Mouse (Mus musculus): Measurements from ENCODE around the gene Eipr1. TPM values are rescaled to one million over a fixed set of nuclear protein-coding genes. Genes with fewer than 3 reads are reported as not detected.
"Not testable (repeated sequence)": the region's sequence is repeated elsewhere in the genome, so short reads cannot be mapped to it uniquely, and the experiment has no call there.

The Eipr1 gene
- total and polyA plus RNA-seq, 2 experiments: 6.7 to 18.1 TPM

- Histone ChIP-seq H3K36me3 (ENCODE audit: control insufficient read depth, insufficient read depth, low read length) (peaks cover 38% of the 10 kb centered on the region), H3K9ac (ENCODE audit: low read depth, low read length) (no peak overlapping the region)
- WGBS: 94% methylated on average over 8 of the region's 8 CpGs
Measured at GRCm38 (mm10) chr12:28732631-28733030, 19.0 kb upstream of the Eipr1 start.

GRCm38 (mm10) chr12:28733520-28734245 lies 17.9 kb upstream of the Eipr1 start:
- peaks cover 39% of the 10 kb centered on the region for H3K36me3 ChIP-seq (ENCODE audit: control insufficient read depth, insufficient read depth, low read length)
- H3K4me3 ChIP-seq (ENCODE audit: insufficient read depth, low read depth, low read length); H3K27ac ChIP-seq (replicated peaks; ENCODE audit: insufficient read depth, low read depth, low read length); H3K4me1 ChIP-seq (ENCODE audit: control insufficient read depth, insufficient read depth, low read length); H3K27me3 ChIP-seq (ENCODE audit: control insufficient read depth, insufficient read depth, low read length); DNase-seq (ENCODE audit: extremely low read depth, low read depth, low spot score); H3K9ac ChIP-seq (ENCODE audit: low read depth, low read length); H3K79me2 ChIP-seq (ENCODE audit: control insufficient read depth, insufficient read depth, low read length): not testable (repeated sequence)
- WGBS: 98% methylated on average over 6 of the region's 6 CpGs

More at GRCm38 (mm10) chr12:28732631-28733030, 19.0 kb upstream of the Eipr1 start:
- DNase-seq (ENCODE audit: extremely low read depth, low read depth, low spot score): peak; percentile 6
- Histone ChIP-seq H3K4me1 (ENCODE audit: control insufficient read depth, insufficient read depth, low read length) (no peaks in the 10 kb centered on the region), H3K27me3 (ENCODE audit: control insufficient read depth, insufficient read depth, low read length) (no peaks in the 10 kb centered on the region), H3K79me2 (ENCODE audit: control insufficient read depth, insufficient read depth, low read length) (no peaks in the 10 kb centered on the region), H3K27ac (replicated peaks; ENCODE audit: insufficient read depth, low read depth, low read length) (no peak overlapping the region), H3K4me3 (ENCODE audit: insufficient read depth, low read depth, low read length) (no peak overlapping the region)
- no peak for TF ChIP-seq POLR2A (IDR thresholded peaks at IDR 0.05; ENCODE audit: extremely low read depth, insufficient read depth, low read length)
- TF ChIP-seq CTCF (IDR thresholded peaks at IDR 0.05; ENCODE audit: low read depth, low read length): no peak

GRCm38 (mm10) chr12:28734271-28734670 lies 17.3 kb upstream of the Eipr1 start:
- no peaks in the 10 kb centered on the region for H3K79me2 ChIP-seq (ENCODE audit: control insufficient read depth, insufficient read depth, low read length)
- H3K36me3 ChIP-seq (ENCODE audit: control insufficient read depth, insufficient read depth, low read length): peaks cover 39% of the 10 kb centered on the region
- H3K27ac ChIP-seq (replicated peaks; ENCODE audit: insufficient read depth, low read depth, low read length): no peak overlapping the region
- H3K27me3 ChIP-seq (ENCODE audit: control insufficient read depth, insufficient read depth, low read length): no peaks in the 10 kb centered on the region
- no peak overlapping the region for H3K9ac ChIP-seq (ENCODE audit: low read depth, low read length)
- H3K4me3 ChIP-seq (ENCODE audit: insufficient read depth, low read depth, low read length): no peak overlapping the region
- no peak for TF ChIP-seq POLR2A (IDR thresholded peaks at IDR 0.05; ENCODE audit: extremely low read depth, insufficient read depth, low read length)
- TF ChIP-seq CTCF (IDR thresholded peaks at IDR 0.05; ENCODE audit: low read depth, low read length): no peak
- no peak for DNase-seq (ENCODE audit: extremely low read depth, low read depth, low spot score)
- H3K4me1 ChIP-seq (ENCODE audit: control insufficient read depth, insufficient read depth, low read length): no peaks in the 10 kb centered on the region; the same call in 1 of the 2 replicates
- 100% methylated on average over 1 of the region's 1 CpGs for WGBS

- 97% methylated on average over 3 of the region's 3 CpGs for WGBS
- Histone ChIP-seq H3K27me3 (ENCODE audit: control insufficient read depth, insufficient read depth, low read length) (no peaks in the 10 kb centered on the region), H3K9ac (ENCODE audit: low read depth, low read length) (no peak overlapping the region), H3K4me1 (ENCODE audit: control insufficient read depth, insufficient read depth, low read length) (no peaks in the 10 kb centered on the region; the same call in 1 of the 2 replicates), H3K4me3 (ENCODE audit: insufficient read depth, low read depth, low read length) (no peak overlapping the region), H3K36me3 (ENCODE audit: control insufficient read depth, insufficient read depth, low read length) (peaks cover 39% of the 10 kb centered on the region), H3K27ac (replicated peaks; ENCODE audit: insufficient read depth, low read depth, low read length) (no peak overlapping the region), H3K79me2 (ENCODE audit: control insufficient read depth, insufficient read depth, low read length) (no peaks in the 10 kb centered on the region)
- DNase-seq (ENCODE audit: extremely low read depth, low read depth, low spot score): no peak
- TF ChIP-seq POLR2A (IDR thresholded peaks at IDR 0.05; ENCODE audit: extremely low read depth, insufficient read depth, low read length) (no peak), CTCF (IDR thresholded peaks at IDR 0.05; ENCODE audit: low read depth, low read length) (no peak)
Measured at GRCm38 (mm10) chr12:28735293-28735692, 16.3 kb upstream of the Eipr1 start.

GRCm38 (mm10) chr12:28743328-28743727 lies 8.3 kb upstream of the Eipr1 start:
- no peak for DNase-seq (ENCODE audit: extremely low read depth, low read depth, low spot score)
- H3K36me3 ChIP-seq (ENCODE audit: control insufficient read depth, insufficient read depth, low read length): peaks cover 10% of the 10 kb centered on the region
- H3K27me3 ChIP-seq (ENCODE audit: control insufficient read depth, insufficient read depth, low read length): no peaks in the 10 kb centered on the region
- peaks cover 5% of the 10 kb centered on the region; the same call in 1 of the 2 replicates for H3K79me2 ChIP-seq (ENCODE audit: control insufficient read depth, insufficient read depth, low read length)
- 75% methylated on average over 3 of the region's 3 CpGs for WGBS
- no peak for TF ChIP-seq POLR2A (IDR thresholded peaks at IDR 0.05; ENCODE audit: extremely low read depth, insufficient read depth, low read length)
- no peak for TF ChIP-seq CTCF (IDR thresholded peaks at IDR 0.05; ENCODE audit: low read depth, low read length)
- H3K9ac ChIP-seq (ENCODE audit: low read depth, low read length): no peak overlapping the region
- no peaks in the 10 kb centered on the region; the same call in 1 of the 2 replicates for H3K4me1 ChIP-seq (ENCODE audit: control insufficient read depth, insufficient read depth, low read length)
- H3K27ac ChIP-seq (replicated peaks; ENCODE audit: insufficient read depth, low read depth, low read length): no peak overlapping the region
- no peak overlapping the region for H3K4me3 ChIP-seq (ENCODE audit: insufficient read depth, low read depth, low read length)

GRCm38 (mm10) chr12:28750021-28750633 lies 1.5 kb upstream of the Eipr1 start, which contains the start of gene Trappc12:
Gene Trappc12 (minus strand): TSS chr12:28750472.
- Histone ChIP-seq H3K4me1 (ENCODE audit: control insufficient read depth, insufficient read depth, low read length) (peaks cover 7% of the 10 kb centered on the region; the same call in 1 of the 2 replicates), H3K79me2 (ENCODE audit: control insufficient read depth, insufficient read depth, low read length) (peaks cover 15% of the 10 kb centered on the region; the same call in 1 of the 2 replicates), H3K36me3 (ENCODE audit: control insufficient read depth, insufficient read depth, low read length) (peaks cover 5% of the 10 kb centered on the region), H3K27me3 (ENCODE audit: control insufficient read depth, insufficient read depth, low read length) (no peaks in the 10 kb centered on the region), H3K9ac (ENCODE audit: low read depth, low read length) (peak within 1 kb of the TSS; percentile 84), H3K4me3 (ENCODE audit: insufficient read depth, low read depth, low read length) (peak within 1 kb of the TSS; percentile 83), H3K27ac (replicated peaks; ENCODE audit: insufficient read depth, low read depth, low read length) (peak within 1 kb of the TSS; percentile 70)
- DNase-seq (ENCODE audit: extremely low read depth, low read depth, low spot score): peak; percentile 83
- TF ChIP-seq POLR2A (IDR thresholded peaks at IDR 0.05; ENCODE audit: extremely low read depth, insufficient read depth, low read length) (0 out of 2 replicates have a peak, but pooled peaks have one; percentile 36), CTCF (IDR thresholded peaks at IDR 0.05; ENCODE audit: low read depth, low read length) (no peak)
- WGBS: under 1% methylated on average over 41 of the region's 41 CpGs

All from liver, adult 2 months (tissue).